Mouse (Mus musculus) hematopoietic stem cell, adult 5-6 weeks (primary cell): ENCODE data around the gene Scarb2. TPM values are rescaled to one million over a fixed set of nuclear protein-coding genes. Genes with fewer than 3 reads are reported as not detected.
A peak's percentile ranks its signal among the peaks of the same experiment; 100 is the strongest.

Source experiments
- ATAC-seq, 2 experiments: fragments of 125-278 bp in 1 of 2; replicated peaks in 1 of 2; 2 replicates each; pipeline ENCODE4 v1.8.0; 2016 to 2017; ENCODE audit warnings: inconsistent platforms in 2 of 2, mild to moderate bottlenecking in 2 of 2, moderate number of reproducible peaks in 2 of 2, low read depth in 1 of 2, moderate TSS enrichment in 1 of 2; ENCODE audit not compliant: low FRiP score in 2 of 2, poor library complexity in 2 of 2, severe bottlenecking in 2 of 2, insufficient read depth in 1 of 2, low TSS enrichment in 1 of 2
- total RNA-seq: library from RNA; stranded (forward); fragments of 172-1452, 232-1000 nt; gene quantifications from 2 replicates; pipeline ENCODE4 v1.2.3, GENCODE M21; 2017

Gene Scarb2
- total RNA-seq, 1 experiment from 2014 or later, result 59.4 TPM

- ATAC-seq, result no peak
These were observed 8.0 kb downstream of the Scarb2 start for GRCm38 (mm10) chr5:92498661-92499060.

- ATAC-seq, result no peak
These were observed 8.4 kb downstream of the Scarb2 start for GRCm38 (mm10) chr5:92498225-92498624.

GRCm38 (mm10) chr5:92495771-92496409 is 10.7 kb downstream of the Scarb2 start:
- ATAC-seq, result no peak

- no peak for ATAC-seq
These were observed 11.3 kb downstream of the Scarb2 start for GRCm38 (mm10) chr5:92495291-92495690.

GRCm38 (mm10) chr5:92493423-92493822 is 13.2 kb downstream of the Scarb2 start:
- no peak for ATAC-seq

GRCm38 (mm10) chr5:92490779-92491178 is 15.9 kb downstream of the Scarb2 start:
- ATAC-seq, result peak; percentile 35 to 37; a peak in 3 of 4 replicates

- no peak for ATAC-seq
These were observed 16.3 kb downstream of the Scarb2 start for GRCm38 (mm10) chr5:92490304-92490703.

- peak in 1 of 2 experiments; percentile 29; a peak in 2 of 4 replicates for ATAC-seq
These were observed 17.1 kb downstream of the Scarb2 start for GRCm38 (mm10) chr5:92489503-92489902.

- 0 out of 4 replicates have a peak, but pooled peaks of 1 of the 2 experiments have one; percentile 29 for ATAC-seq
These were observed 17.7 kb downstream of the Scarb2 start for GRCm38 (mm10) chr5:92488961-92489360.

GRCm38 (mm10) chr5:92488408-92488807 is 18.2 kb downstream of the Scarb2 start:
- ATAC-seq, result no peak

GRCm38 (mm10) chr5:92486758-92487157 is 19.9 kb downstream of the Scarb2 start:
- ATAC-seq, result peak in 1 of 2 experiments; percentile 39; a peak in 1 of 4 replicates

GRCm38 (mm10) chr5:92484880-92485279 is 21.8 kb downstream of the Scarb2 start:
- peak; percentile 30 to 46; a peak in 1 of 4 replicates for ATAC-seq

- no peak for ATAC-seq
These were observed 33.8 kb downstream of the Scarb2 start for GRCm38 (mm10) chr5:92472863-92473262.

GRCm38 (mm10) chr5:92471531-92471930 is 35.1 kb downstream of the Scarb2 start:
- no peak for ATAC-seq

- no peak for ATAC-seq
These were observed 37.2 kb downstream of the Scarb2 start for GRCm38 (mm10) chr5:92469201-92470130.

- no peak for ATAC-seq
These were observed 38.4 kb downstream of the Scarb2 start for GRCm38 (mm10) chr5:92468234-92468633.

- ATAC-seq, result no peak
These were observed 39.4 kb downstream of the Scarb2 start for GRCm38 (mm10) chr5:92467102-92467766.

- no peak for ATAC-seq
These were observed 41.1 kb downstream of the Scarb2 start for GRCm38 (mm10) chr5:92465511-92465910.
